Mouse (Mus musculus) limb, embryonic 11.5 days (tissue): ENCODE results near the gene Hist1h2bm. TPM values are rescaled to one million over a fixed set of nuclear protein-coding genes. Genes with fewer than 3 reads are reported as not detected.
A peak's percentile ranks its signal among the peaks of the same experiment; 100 is the strongest.
"Not testable (repeated sequence)": the region's sequence is repeated elsewhere in the genome, so short reads cannot be mapped to it uniquely, and the experiment has no call there.

ENCODE experiments used
- ATAC-seq: fragments of 200-750 bp; cut with Nextera tagmentation; 2 replicates; pipeline ENCODE4 v1.8.0; 2017; ENCODE audit warnings: low read depth; ENCODE audit not compliant: insufficient number of reproducible peaks, low FRiP score, low TSS enrichment
- DNase-seq: peaks from one replicate; pipeline ENCODE4 v3.0.0-alpha.2; 2015; ENCODE audit warnings: low spot score
- H3K27ac ChIP-seq: fragments of 300-500 bp; sonication (generic); replicated peaks from 2 replicates; pipeline ENCODE4 v1.5.1; 2014; ENCODE audit warnings: low read depth, mild to moderate bottlenecking, low read length
- H3K27me3 ChIP-seq: fragments of 300-500 bp; sonication (generic); 2 replicates; pipeline ENCODE4 v1.6.1; 2014; ENCODE audit warnings: mild to moderate bottlenecking, low read length, mixed read lengths; ENCODE audit not compliant: control insufficient read depth, insufficient read depth
- H3K36me3 ChIP-seq: fragments of 300-500 bp; sonication (generic); 2 replicates; pipeline ENCODE4 v1.6.1; 2014; ENCODE audit warnings: mild to moderate bottlenecking, low read length, moderate library complexity, mixed read lengths; ENCODE audit not compliant: control insufficient read depth, insufficient read depth
- H3K4me1 ChIP-seq: fragments of 300-500 bp; sonication (generic); 2 replicates; pipeline ENCODE4 v1.6.1; 2014; ENCODE audit warnings: low read length, mixed read lengths; ENCODE audit not compliant: control insufficient read depth, insufficient read depth
- H3K4me2 ChIP-seq: fragments of 300-500 bp; sonication (generic); 2 replicates; pipeline ENCODE4 v1.6.1; 2014; ENCODE audit warnings: low read depth, mild to moderate bottlenecking, moderate library complexity; ENCODE audit not compliant: severe bottlenecking
- H3K4me3 ChIP-seq: fragments of 300-500 bp; sonication (generic); 2 replicates; pipeline ENCODE4 v1.5.1; 2014; ENCODE audit warnings: low read depth, low read length
- H3K9ac ChIP-seq: fragments of 300-500 bp; sonication (generic); 2 replicates; pipeline ENCODE4 v1.6.1; 2014; ENCODE audit warnings: mild to moderate bottlenecking, low read length
- H3K9me3 ChIP-seq: fragments of 300-500 bp; sonication (generic); 2 replicates; pipeline ENCODE4 v1.6.1; 2016; ENCODE audit warnings: low read length; ENCODE audit not compliant: control insufficient read depth
- WGBS: fragments of 180-500 bp; shearing (Covaris S2); extraction: QIAGEN DNeasy Blood & Tissue Kit; methylation state at CpG from one replicate; pipeline ENCODE4 v1.1.7; 2014; 5-methylcytosine and 5-hydroxymethylcytosine counted together
- polyA plus RNA-seq: library from polyadenylated mRNA; unstranded; fragments of >200 nt; fragmentation: Nextera tagmentation; extraction: Ambion mirVana; gene quantifications from 2 replicates; pipeline ENCODE4 v1.2.1, GENCODE M21; 2014

Hist1h2bm gene
- polyA plus RNA-seq = 7.6 and 9.2 TPM in 2 replicates

- peak within 1 kb of the TSS; percentile 30 for H3K4me3 ChIP-seq
- H3K4me2 ChIP-seq = peak within 1 kb of the TSS; percentile 64
- H3K36me3 ChIP-seq, H3K27me3 ChIP-seq, H3K9me3 ChIP-seq, H3K4me1 ChIP-seq: not testable (repeated sequence)
- under 1% methylated on average over 37 of the region's 37 CpGs for WGBS
- ATAC-seq (peak; percentile 97), DNase-seq (peak; percentile 84)
- peak within 1 kb of the TSS; percentile 96 for H3K27ac ChIP-seq
- peak within 1 kb of the TSS; percentile 82 for H3K9ac ChIP-seq
These were observed at the start of gene Hist1h2bm for GRCm38 (mm10) chr13:21721757-21722372. TSS of gene Hist1h2bm (plus strand) at chr13:21722044.

- no peaks in the 10 kb centered on the region for H3K27me3 ChIP-seq
- H3K27ac ChIP-seq = no peak within 1 kb of the TSS
- DNase-seq (no peak), ATAC-seq (no peak)
- no peak within 1 kb of the TSS for H3K4me2 ChIP-seq
- H3K9me3 ChIP-seq = no peaks in the 10 kb centered on the region
- H3K9ac ChIP-seq = no peak within 1 kb of the TSS
- H3K4me1 ChIP-seq = no peaks in the 10 kb centered on the region
- H3K36me3 ChIP-seq = no peaks in the 10 kb centered on the region
- H3K4me3 ChIP-seq = no peak within 1 kb of the TSS
- WGBS = 88% methylated on average over 2 of the region's 2 CpGs
These were observed 44.5 kb upstream of the Hist1h2bm start, which contains the start of gene Olfr1360 for GRCm38 (mm10) chr13:21677305-21677704. TSS of gene Olfr1360 (minus strand) at chr13:21677405.

- H3K36me3 ChIP-seq = no peaks in the 10 kb centered on the region
- H3K27me3 ChIP-seq = no peaks in the 10 kb centered on the region
- H3K4me2 ChIP-seq = no peak within 1 kb of the TSS
- H3K4me3 ChIP-seq = no peak within 1 kb of the TSS
- H3K4me1 ChIP-seq = no peaks in the 10 kb centered on the region
- H3K9me3 ChIP-seq = no peaks in the 10 kb centered on the region
- ATAC-seq = no peak
- no peak for DNase-seq
- H3K27ac ChIP-seq = no peak within 1 kb of the TSS
- H3K9ac ChIP-seq = no peak within 1 kb of the TSS
These were observed 24.0 kb upstream of the Hist1h2bm start, which contains the start of gene Olfr1359 for GRCm38 (mm10) chr13:21697811-21698210. TSS of gene Olfr1359 (plus strand) at chr13:21698111.

- Histone ChIP-seq H3K27me3 (no peaks in the 10 kb centered on the region), H3K4me2 (no peak overlapping the region), H3K36me3 (no peaks in the 10 kb centered on the region), H3K27ac (no peak overlapping the region), H3K9ac (no peak overlapping the region), H3K9me3 (no peaks in the 10 kb centered on the region), H3K4me3 (no peak overlapping the region), H3K4me1 (no peaks in the 10 kb centered on the region)
- ATAC-seq (no peak), DNase-seq (no peak)
- 76% methylated on average over 4 of the region's 4 CpGs for WGBS
These were observed 15.2 kb upstream of the Hist1h2bm start for GRCm38 (mm10) chr13:21706669-21707068.

GRCm38 (mm10) chr13:21710031-21710711, 11.7 kb upstream of the Hist1h2bm start:
- WGBS = under 1% methylated on average over 32 of the region's 32 CpGs

GRCm38 (mm10) chr13:21710821-21711525, 10.9 kb upstream of the Hist1h2bm start:
- peak overlapping the region; percentile 27; the same call in 1 of the 2 replicates for H3K9ac ChIP-seq
- peak overlapping the region; percentile 43 for H3K4me2 ChIP-seq
- H3K27me3 ChIP-seq = no peaks in the 10 kb centered on the region
- no peak overlapping the region for H3K27ac ChIP-seq
- peak; percentile 89 for DNase-seq
- H3K9me3 ChIP-seq = no peaks in the 10 kb centered on the region
- H3K4me3 ChIP-seq = peak overlapping the region; percentile 40
- H3K4me1 ChIP-seq = peaks cover 8% of the 10 kb centered on the region
- no peaks in the 10 kb centered on the region for H3K36me3 ChIP-seq
- ATAC-seq = peak; percentile 73
- 2% methylated on average over 22 of the region's 22 CpGs for WGBS

More at GRCm38 (mm10) chr13:21710031-21710711, 11.7 kb upstream of the Hist1h2bm start:
- Histone ChIP-seq H3K9me3 (no peaks in the 10 kb centered on the region), H3K9ac (peak overlapping the region; percentile 67; the same call in 1 of the 2 replicates), H3K36me3 (no peaks in the 10 kb centered on the region), H3K4me1 (peaks cover 5% of the 10 kb centered on the region), H3K4me3 (peak overlapping the region; percentile 58), H3K27me3 (no peaks in the 10 kb centered on the region), H3K4me2 (peak overlapping the region; percentile 28; the same call in 1 of the 2 replicates), H3K27ac (no peak overlapping the region)
- ATAC-seq (peak; percentile 76), DNase-seq (peak; percentile 94)

GRCm38 (mm10) chr13:21711698-21712097, 10.1 kb upstream of the Hist1h2bm start:
- DNase-seq (no peak), ATAC-seq (no peak)
- no peaks in the 10 kb centered on the region for H3K27me3 ChIP-seq
- WGBS = 39% methylated on average over 4 of the region's 4 CpGs
- H3K4me2 ChIP-seq = peak overlapping the region; percentile 43
- peak overlapping the region; percentile 40 for H3K4me3 ChIP-seq
- H3K9me3 ChIP-seq = no peaks in the 10 kb centered on the region
- no peak overlapping the region for H3K27ac ChIP-seq
- peaks cover 8% of the 10 kb centered on the region for H3K4me1 ChIP-seq
- H3K9ac ChIP-seq = 0 out of 2 replicates have a peak overlapping the region, but pooled peaks have one; percentile 27
- no peaks in the 10 kb centered on the region for H3K36me3 ChIP-seq

GRCm38 (mm10) chr13:21714725-21715124, 7.1 kb upstream of the Hist1h2bm start:
- Histone ChIP-seq H3K27me3 (no peaks in the 10 kb centered on the region), H3K36me3 (no peaks in the 10 kb centered on the region), H3K27ac (peak overlapping the region; percentile 97), H3K4me2 (peak overlapping the region; percentile 77), H3K9me3 (no peaks in the 10 kb centered on the region), H3K4me1 (peaks cover 8% of the 10 kb centered on the region), H3K4me3 (peak overlapping the region; percentile 42), H3K9ac (no peak overlapping the region; the same call in 1 of the 2 replicates)
- ATAC-seq = no peak
- DNase-seq = peak; percentile 69
- WGBS = 2% methylated on average over 7 of the region's 7 CpGs
